Mouse (Mus musculus): ENCODE results near the gene Prkg2.

GRCm38 (mm10) chr5:98953386-98953785, 83.8 kb downstream of the Prkg2 start:
- TF ChIP-seq CTCF (IDR thresholded peaks at IDR 0.05; ENCODE audit: extremely low read depth, insufficient read depth, low read length) = no peak
- TF ChIP-seq POLR2A (IDR thresholded peaks at IDR 0.05; ENCODE audit: extremely low read depth, insufficient read depth, low read length) = no peak
